In genomic region chr8:126829376-126830241, GRCm38 (mm10) we compare ENCODE assay signal across 7 mouse cellular contexts.
DNase-seq lines count a peak whose midpoint lies in the region; ATAC-seq and TF ChIP-seq lines count a peak whose summit lies in the region.

No protein-coding gene starts in this region.

- H3K27me3 ChIP-seq in MEL (ENCODE audit: control insufficient read depth in 1 of 2, insufficient read depth in 2 of 2, low read length in 2 of 2), result no peaks in the 10 kb centered on the region
- H3K27me3 ChIP-seq in intestine, postnatal 0 days (replicated peaks; ENCODE audit: control insufficient read depth, insufficient read depth, low read length), result no peaks in the 10 kb centered on the region
- no peaks in the 10 kb centered on the region for H3K27me3 ChIP-seq in liver, embryonic 16.5 days (ENCODE audit: control insufficient read depth, insufficient read depth, low read depth, low read length)

- no peak overlapping the region for H3K27ac ChIP-seq in MEL (ENCODE audit: control insufficient read depth, low read depth, low read length)
- H3K27ac ChIP-seq in intestine, postnatal 0 days (ENCODE audit: low read depth, low read length), result peak overlapping the region; percentile 92
- H3K27ac ChIP-seq in liver, embryonic 16.5 days (ENCODE audit: low read length), result peak overlapping the region; percentile 74

- H3K9ac ChIP-seq in MEL (ENCODE audit: control insufficient read depth, low read depth, low read length, poor library complexity, severe bottlenecking), result no peak overlapping the region
- peak overlapping the region; percentile 5 for H3K9ac ChIP-seq in intestine, postnatal 0 days (ENCODE audit: low read depth, low read length)
- no peak overlapping the region for H3K9ac ChIP-seq in liver, embryonic 16.5 days (ENCODE audit: low read depth, low read length)

- H3K36me3 ChIP-seq in MEL (ENCODE audit: control insufficient read depth in 1 of 2, insufficient read depth in 2 of 2, low read length in 2 of 2), result peaks cover 0 to 44% of the 10 kb centered on the region in 2 experiments; a peak in 2 of 4 replicates
- no peaks in the 10 kb centered on the region for H3K36me3 ChIP-seq in intestine, postnatal 0 days (ENCODE audit: control insufficient read depth, insufficient read depth)
- H3K36me3 ChIP-seq in liver, embryonic 16.5 days (ENCODE audit: control insufficient read depth, insufficient read depth), result no peaks in the 10 kb centered on the region

- TF ChIP-seq RAD21 in MEL (IDR thresholded peaks at IDR 0.05; ENCODE audit: low read depth, low read length), result no peak

- 0 out of 2 replicates have a peak overlapping the region, but pooled peaks have one; percentile 13 for H3K4me2 ChIP-seq in intestine, postnatal 0 days (replicated peaks; ENCODE audit: low read depth)
- 0 out of 2 replicates have a peak overlapping the region, but pooled peaks have one; percentile 0 for H3K4me2 ChIP-seq in liver, embryonic 16.5 days (ENCODE audit: low read depth, low read length)

- no peak for TF ChIP-seq CTCF in MEL (IDR thresholded peaks at IDR 0.05 in 2 of 3, conservative IDR thresholded peaks at IDR 0.05 in 1 of 3; ENCODE audit: control insufficient read depth in 1 of 3, insufficient read depth in 1 of 3, low read depth in 2 of 3, low read length in 3 of 3, poor library complexity in 1 of 3, severe bottlenecking in 1 of 3)
- no peak for TF ChIP-seq CTCF in intestine, postnatal 0 days (IDR thresholded peaks at IDR 0.05; ENCODE audit: low read depth)

- WGBS in intestine, postnatal 0 days, result 33% methylated on average over 17 of the region's 17 CpGs
- 45% methylated on average over 17 of the region's 17 CpGs for WGBS in liver, embryonic 16.5 days (ENCODE audit: insufficient replicate concordance)

- H3K79me2 ChIP-seq in MEL (ENCODE audit: control insufficient read depth, insufficient read depth, low read length, poor library complexity), result no peaks in the 10 kb centered on the region; the same call in 1 of the 2 replicates

- TF ChIP-seq POLR2A in MEL (IDR thresholded peaks at IDR 0.05; ENCODE audit: control insufficient read depth in 1 of 2, insufficient read depth in 1 of 2, low read depth in 1 of 2, low read length in 2 of 2, poor library complexity in 1 of 2), result no peak

- TF ChIP-seq EP300 in MEL (IDR thresholded peaks at IDR 0.05; ENCODE audit: low read depth in 1 of 2, low read length in 2 of 2), result no peak

- no peak overlapping the region for H3K4me3 ChIP-seq in MEL (ENCODE audit: control insufficient read depth in 1 of 2, insufficient read depth in 1 of 2, low read depth in 2 of 2, low read length in 2 of 2)
- no peak overlapping the region for H3K4me3 ChIP-seq in intestine, postnatal 0 days (ENCODE audit: low read depth, low read length)
- no peak overlapping the region for H3K4me3 ChIP-seq in liver, embryonic 16.5 days (ENCODE audit: low read depth, low read length)

- DNase-seq in CD4-positive helper T cell, adult 2 months (ENCODE audit: low read depth, low spot score), result peak; percentile 61
- no peak for DNase-seq in MEL (ENCODE audit: low read depth, low spot score)
- DNase-seq in B cell, adult 2 months, result no peak

- H3K9me3 ChIP-seq in MEL (replicated peaks; ENCODE audit: insufficient read depth, low read length), result no peaks in the 10 kb centered on the region
- no peaks in the 10 kb centered on the region for H3K9me3 ChIP-seq in intestine, postnatal 0 days (ENCODE audit: control insufficient read depth)
- no peaks in the 10 kb centered on the region for H3K9me3 ChIP-seq in liver, embryonic 16.5 days (replicated peaks; ENCODE audit: control insufficient read depth, low read length)

- ATAC-seq in intestine, postnatal 0 days, result peak; percentile 72
- ATAC-seq in liver, embryonic 16.5 days (ENCODE audit: low read depth), result peak; percentile 66
- no peak for ATAC-seq in granulocyte monocyte progenitor cell, adult 5-6 weeks (replicated peaks; ENCODE audit: poor library complexity, severe bottlenecking)
- ATAC-seq in megakaryocyte-erythroid progenitor cell, adult 5-6 weeks (replicated peaks; ENCODE audit: low FRiP score, low TSS enrichment, poor library complexity, severe bottlenecking), result no peak

- H3K4me1 ChIP-seq in MEL (ENCODE audit: control insufficient read depth in 1 of 2, insufficient read depth in 2 of 2, low read length in 2 of 2), result peaks cover 31 to 70% of the 10 kb centered on the region in 2 experiments
- H3K4me1 ChIP-seq in intestine, postnatal 0 days (replicated peaks; ENCODE audit: control insufficient read depth, insufficient read depth, low read length), result peaks cover 46% of the 10 kb centered on the region
- H3K4me1 ChIP-seq in liver, embryonic 16.5 days (ENCODE audit: control insufficient read depth, low read depth, low read length), result peaks cover 67% of the 10 kb centered on the region

TF ChIP-seq in MEL, 35 proteins besides CTCF, POLR2A, EP300 and RAD21:
- TF ChIP-seq MAFK (IDR thresholded peaks at IDR 0.05; ENCODE audit: borderline replicate concordance, low read depth, low read length) (no peak), ELF1 (IDR thresholded peaks at IDR 0.05; ENCODE audit: low read depth, low read length) (0 out of 2 replicates have a peak, but pooled peaks have one; percentile 31)

Comparison
In these comparisons a context has a peak if more than half of its experiments do, and no peak if none do; other contexts are left out.
1. ATAC-seq: peak in intestine, postnatal 0 days (single experiment) and liver, embryonic 16.5 days (single experiment); none in granulocyte monocyte progenitor cell, adult 5-6 weeks (single experiment) and megakaryocyte-erythroid progenitor cell, adult 5-6 weeks (single experiment).